Mouse (Mus musculus): ENCODE results near the gene Klrb1c. TPM values are rescaled to one million over a fixed set of nuclear protein-coding genes. Genes with fewer than 3 reads are reported as not detected.

Klrb1c gene
- polyA plus RNA-seq, 1 experiment from 2014 or later, result 0.38 TPM

DNA sequence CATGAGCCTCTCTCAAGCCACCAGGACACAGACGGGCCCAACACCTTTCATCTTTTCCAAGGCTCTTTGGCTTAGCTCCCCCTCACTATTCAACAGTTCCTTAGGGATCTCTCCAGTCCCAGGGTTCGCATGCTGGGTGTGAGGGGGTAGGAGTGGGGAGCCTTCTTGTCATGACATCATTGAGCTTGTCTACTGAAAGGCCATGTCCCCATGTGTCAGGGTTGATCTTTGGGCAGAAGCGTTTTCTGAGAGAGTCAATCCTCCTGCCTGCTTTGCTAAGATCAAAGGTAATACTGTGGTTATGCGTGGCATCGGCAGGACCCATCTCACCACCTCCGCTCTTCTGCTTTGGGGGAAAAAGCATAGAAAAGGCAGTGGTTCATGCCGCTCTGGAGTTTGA lies 51.6 kb downstream of the Klrb1c start:
- Histone ChIP-seq H3K4me2 (ENCODE audit: low read depth, low read length) (no peak overlapping the region), H3K9ac (ENCODE audit: low read depth, low read length) (no peak overlapping the region), H3K9me3 (ENCODE audit: control insufficient read depth, low read length) (no peaks in the 10 kb centered on the region), H3K27me3 (replicated peaks; ENCODE audit: control insufficient read depth, insufficient read depth, low read length) (no peaks in the 10 kb centered on the region), H3K4me3 (ENCODE audit: low read length) (no peak overlapping the region), H3K4me1 (ENCODE audit: control insufficient read depth, insufficient read depth, low read length) (no peaks in the 10 kb centered on the region), H3K27ac (ENCODE audit: low read length) (no peak overlapping the region), H3K36me3 (ENCODE audit: control insufficient read depth, insufficient read depth, low read length) (no peaks in the 10 kb centered on the region)
- no peak for ATAC-seq
- 85% methylated on average over 7 of the region's 7 CpGs for WGBS

DNA sequence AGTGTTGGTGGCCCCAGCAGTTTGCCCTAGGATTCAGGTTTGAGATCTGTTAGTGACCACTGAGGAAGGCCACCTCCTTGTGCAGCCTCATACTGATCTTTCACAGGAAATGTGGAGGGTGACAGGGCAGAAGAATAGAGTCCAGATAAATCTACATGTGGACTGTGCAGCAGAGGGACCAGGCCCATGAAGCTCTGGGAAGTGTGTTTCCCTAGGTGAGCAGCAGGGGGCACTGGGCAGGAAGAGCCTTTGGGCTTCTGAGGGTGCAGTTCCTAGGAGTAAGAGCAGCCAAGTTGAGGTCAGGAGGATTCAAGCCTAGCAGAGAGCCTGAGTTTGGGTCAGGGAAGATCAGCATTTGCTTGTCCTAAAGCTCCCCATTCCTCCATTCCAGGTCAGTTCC lies 52.9 kb downstream of the Klrb1c start:
- no peak overlapping the region for H3K27ac ChIP-seq (ENCODE audit: low read length)
- H3K36me3 ChIP-seq (ENCODE audit: control insufficient read depth, insufficient read depth, low read length), result no peaks in the 10 kb centered on the region
- no peak overlapping the region for H3K4me3 ChIP-seq (ENCODE audit: low read length)
- H3K4me1 ChIP-seq (ENCODE audit: control insufficient read depth, insufficient read depth, low read length), result no peaks in the 10 kb centered on the region
- no peaks in the 10 kb centered on the region for H3K9me3 ChIP-seq (ENCODE audit: control insufficient read depth, low read length)
- H3K4me2 ChIP-seq (ENCODE audit: low read depth, low read length), result no peak overlapping the region
- H3K27me3 ChIP-seq (replicated peaks; ENCODE audit: control insufficient read depth, insufficient read depth, low read length), result no peaks in the 10 kb centered on the region
- no peak overlapping the region for H3K9ac ChIP-seq (ENCODE audit: low read depth, low read length)
- no peak for ATAC-seq

DNA sequence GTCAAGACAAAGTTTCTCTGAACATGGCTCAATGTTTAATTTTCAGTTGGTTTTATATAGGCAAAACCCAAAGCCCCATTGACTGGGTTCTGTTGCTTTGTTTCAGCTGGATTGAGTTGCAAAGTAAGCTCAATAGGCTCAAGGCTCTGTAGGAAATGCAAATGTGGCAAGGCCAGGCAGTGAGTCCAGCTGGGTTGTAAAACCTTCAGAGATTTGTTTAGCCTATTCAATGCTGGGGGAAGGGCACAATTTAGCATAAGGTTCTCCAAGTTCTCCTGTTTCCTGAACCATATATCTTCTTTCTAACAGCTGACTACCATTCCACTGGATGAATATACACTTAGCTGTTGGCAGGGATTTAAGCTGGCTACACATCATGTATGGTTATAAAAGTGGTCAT lies 54.1 kb downstream of the Klrb1c start:
- Histone ChIP-seq H3K27ac (ENCODE audit: low read length) (no peak overlapping the region), H3K4me2 (ENCODE audit: low read depth, low read length) (no peak overlapping the region), H3K36me3 (ENCODE audit: control insufficient read depth, insufficient read depth, low read length) (no peaks in the 10 kb centered on the region), H3K27me3 (replicated peaks; ENCODE audit: control insufficient read depth, insufficient read depth, low read length) (no peaks in the 10 kb centered on the region), H3K4me1 (ENCODE audit: control insufficient read depth, insufficient read depth, low read length) (no peaks in the 10 kb centered on the region), H3K9me3 (ENCODE audit: control insufficient read depth, low read length) (no peaks in the 10 kb centered on the region), H3K4me3 (ENCODE audit: low read length) (no peak overlapping the region), H3K9ac (ENCODE audit: low read depth, low read length) (no peak overlapping the region)
- no peak for ATAC-seq

DNA sequence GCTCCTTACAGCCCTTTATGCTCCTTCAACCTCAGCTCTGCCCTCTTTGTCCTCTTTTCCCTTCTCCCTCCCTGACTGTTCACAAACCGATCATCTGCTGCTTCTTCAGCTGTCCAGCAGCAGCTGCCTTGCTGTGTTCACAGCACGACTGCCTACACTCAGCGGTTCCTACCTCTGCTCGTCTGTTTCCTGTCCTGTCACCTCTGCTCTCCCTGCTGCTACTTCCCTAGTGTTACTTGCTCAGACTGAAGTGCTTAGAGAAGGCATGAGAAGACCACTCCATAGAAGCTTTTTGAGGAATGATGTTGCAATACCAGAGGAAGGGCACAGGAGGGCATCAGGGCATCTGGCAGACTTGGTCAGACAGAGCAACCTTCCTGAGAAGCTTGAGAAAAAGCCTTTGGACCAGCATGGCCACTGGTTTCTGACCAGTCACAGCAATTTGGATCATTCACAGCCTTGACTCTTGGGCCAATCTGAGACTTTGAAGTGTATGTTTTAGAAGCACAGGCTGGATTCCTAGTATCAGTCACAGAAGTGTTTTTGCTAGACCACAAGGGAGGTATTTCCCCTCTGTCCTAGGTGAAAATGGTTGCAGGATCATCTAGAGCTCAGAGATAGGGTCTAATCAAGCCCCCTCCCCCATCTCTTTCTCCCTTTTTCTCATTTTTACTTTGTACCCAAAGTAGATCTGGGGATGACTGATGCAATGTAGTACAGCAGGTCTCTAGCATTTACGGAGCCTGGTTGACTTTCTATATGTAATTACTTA lies 54.9 kb downstream of the Klrb1c start:
- Histone ChIP-seq H3K36me3 (ENCODE audit: control insufficient read depth, insufficient read depth, low read length) (no peaks in the 10 kb centered on the region), H3K27me3 (replicated peaks; ENCODE audit: control insufficient read depth, insufficient read depth, low read length) (no peaks in the 10 kb centered on the region)
- 67% methylated on average over 5 of the region's 5 CpGs for WGBS

DNA sequence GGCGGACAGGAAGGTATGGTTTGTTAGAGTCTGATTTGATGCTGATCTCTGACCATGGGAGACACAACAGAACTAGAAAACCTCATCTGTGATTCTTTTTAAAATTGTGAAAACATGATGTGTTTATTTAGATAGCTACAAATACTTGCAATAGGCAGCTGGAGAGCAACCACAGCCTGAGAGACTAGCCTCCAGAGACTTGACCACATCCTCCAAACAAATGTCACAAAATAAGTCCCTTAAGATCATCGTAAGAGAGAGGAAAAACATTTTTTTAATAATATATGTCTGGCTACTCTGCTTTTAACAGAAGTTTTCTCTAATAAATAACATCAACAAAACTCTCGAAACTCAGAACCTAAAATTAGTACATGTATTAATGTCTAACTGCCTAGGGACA lies 57.0 kb downstream of the Klrb1c start:
- no peak for ATAC-seq
- no peaks in the 10 kb centered on the region for H3K9me3 ChIP-seq (ENCODE audit: control insufficient read depth, low read length)
- no peaks in the 10 kb centered on the region for H3K4me1 ChIP-seq (ENCODE audit: control insufficient read depth, insufficient read depth, low read length)
- no peak overlapping the region for H3K4me2 ChIP-seq (ENCODE audit: low read depth, low read length)
- no peak overlapping the region for H3K4me3 ChIP-seq (ENCODE audit: low read length)
- 82% methylated on average over 3 of the region's 3 CpGs for WGBS
- no peak overlapping the region for H3K9ac ChIP-seq (ENCODE audit: low read depth, low read length)
- no peaks in the 10 kb centered on the region for H3K27me3 ChIP-seq (replicated peaks; ENCODE audit: control insufficient read depth, insufficient read depth, low read length)
- H3K27ac ChIP-seq (ENCODE audit: low read length), result no peak overlapping the region
- H3K36me3 ChIP-seq (ENCODE audit: control insufficient read depth, insufficient read depth, low read length), result no peaks in the 10 kb centered on the region

More for the DNA sequence above, 54.9 kb downstream of the Klrb1c start:
- ATAC-seq, result no peak
- Histone ChIP-seq H3K4me3 (ENCODE audit: low read length) (no peak overlapping the region), H3K9ac (ENCODE audit: low read depth, low read length) (no peak overlapping the region), H3K4me2 (ENCODE audit: low read depth, low read length) (no peak overlapping the region), H3K9me3 (ENCODE audit: control insufficient read depth, low read length) (no peaks in the 10 kb centered on the region), H3K27ac (ENCODE audit: low read length) (no peak overlapping the region), H3K4me1 (ENCODE audit: control insufficient read depth, insufficient read depth, low read length) (no peaks in the 10 kb centered on the region)

Other genes starting within 250 kb of the Klrb1c start
- 2.5 and 3.1 TPM in 2 replicates for gene A2ml1, start 207.6 kb downstream of the Klrb1c start, polyA plus RNA-seq (2015; fragmentation: Nextera tagmentation; extraction: Ambion mirVana)
- not detected in 2 replicates for gene Klrb1a, start 165.7 kb downstream of the Klrb1c start, polyA plus RNA-seq (2015; fragmentation: Nextera tagmentation; extraction: Ambion mirVana)
- 26.4 and 41.6 TPM in 2 replicates for gene Clec2h, start 126.8 kb downstream of the Klrb1c start, polyA plus RNA-seq (2015; fragmentation: Nextera tagmentation; extraction: Ambion mirVana)
- not detected in 2 replicates for gene Klrb1, start 66.2 kb downstream of the Klrb1c start, polyA plus RNA-seq (2015; fragmentation: Nextera tagmentation; extraction: Ambion mirVana)
- 0.38 TPM in 1 of 2 replicates, not detected in the other for gene Gm44511, start 37.1 kb upstream of the Klrb1c start, polyA plus RNA-seq (2015; fragmentation: Nextera tagmentation; extraction: Ambion mirVana)
- gene Klrb1b, start 37.1 kb upstream of the Klrb1c start, polyA plus RNA-seq (2015; fragmentation: Nextera tagmentation; extraction: Ambion mirVana), result 1.1 and 1.4 TPM in 2 replicates
- 0.22 and 0.40 TPM in 2 replicates for gene Clec2i, start 98.4 kb upstream of the Klrb1c start, polyA plus RNA-seq (2015; fragmentation: Nextera tagmentation; extraction: Ambion mirVana)
- gene BC035044, start 101.9 kb upstream of the Klrb1c start, polyA plus RNA-seq (2015; fragmentation: Nextera tagmentation; extraction: Ambion mirVana), result 1.6 and 1.9 TPM in 2 replicates
- gene Clec2g, start 145.2 kb upstream of the Klrb1c start, polyA plus RNA-seq (2015; fragmentation: Nextera tagmentation; extraction: Ambion mirVana), result not detected in 2 replicates

Data from intestine, embryonic 16.5 days (tissue).